Mouse (Mus musculus) urinary bladder, postnatal 4 days (tissue): Measurements from ENCODE around the gene Clrn1.

Source experiments
- DNase-seq, 2 experiments: peaks; one replicate each; pipeline ENCODE4 v3.0.0; 2021 to 2022; ENCODE audit warnings: low spot score in 2 of 2

The Clrn1 gene

DNA sequence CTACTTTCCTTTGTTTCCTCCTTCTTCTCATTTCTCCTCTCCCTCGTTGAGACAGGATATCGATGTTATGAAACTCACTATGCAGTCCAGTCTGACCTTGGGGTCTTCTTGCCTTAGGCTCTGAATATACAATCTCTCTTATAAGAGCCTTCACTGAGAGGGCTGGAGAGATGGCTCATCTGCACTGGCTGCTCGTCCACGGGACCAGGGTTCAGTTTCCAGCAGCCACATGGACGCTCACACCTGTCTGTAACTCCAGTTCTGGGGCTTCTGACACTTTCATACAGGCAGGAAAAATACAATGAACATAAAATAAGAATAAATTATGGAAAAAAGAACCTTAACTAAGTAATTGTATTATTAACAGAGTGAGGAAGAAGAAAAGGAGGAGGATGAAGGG lies 53.6 kb downstream of the Clrn1 start:
- no peak for DNase-seq

DNA sequence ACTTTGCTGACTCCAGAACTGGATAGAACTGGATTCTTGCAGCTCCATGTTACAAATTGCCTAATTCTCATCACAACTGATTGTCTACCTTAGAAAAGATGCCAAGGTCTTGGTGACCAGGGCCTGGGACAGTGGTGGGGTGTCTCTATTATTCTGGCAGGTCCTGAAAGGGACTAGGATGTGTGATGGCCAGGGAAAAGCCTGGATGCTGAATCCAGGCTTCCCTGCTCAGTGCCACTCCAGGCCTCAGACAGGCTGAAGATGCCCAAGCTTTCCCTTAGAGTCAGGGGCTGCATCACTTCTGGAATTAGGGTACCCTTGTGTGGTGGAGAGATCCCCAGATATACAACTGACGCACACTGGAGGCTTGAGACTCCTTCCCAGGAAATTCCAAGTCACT lies 55.2 kb downstream of the Clrn1 start:
- DNase-seq, result no peak

DNA sequence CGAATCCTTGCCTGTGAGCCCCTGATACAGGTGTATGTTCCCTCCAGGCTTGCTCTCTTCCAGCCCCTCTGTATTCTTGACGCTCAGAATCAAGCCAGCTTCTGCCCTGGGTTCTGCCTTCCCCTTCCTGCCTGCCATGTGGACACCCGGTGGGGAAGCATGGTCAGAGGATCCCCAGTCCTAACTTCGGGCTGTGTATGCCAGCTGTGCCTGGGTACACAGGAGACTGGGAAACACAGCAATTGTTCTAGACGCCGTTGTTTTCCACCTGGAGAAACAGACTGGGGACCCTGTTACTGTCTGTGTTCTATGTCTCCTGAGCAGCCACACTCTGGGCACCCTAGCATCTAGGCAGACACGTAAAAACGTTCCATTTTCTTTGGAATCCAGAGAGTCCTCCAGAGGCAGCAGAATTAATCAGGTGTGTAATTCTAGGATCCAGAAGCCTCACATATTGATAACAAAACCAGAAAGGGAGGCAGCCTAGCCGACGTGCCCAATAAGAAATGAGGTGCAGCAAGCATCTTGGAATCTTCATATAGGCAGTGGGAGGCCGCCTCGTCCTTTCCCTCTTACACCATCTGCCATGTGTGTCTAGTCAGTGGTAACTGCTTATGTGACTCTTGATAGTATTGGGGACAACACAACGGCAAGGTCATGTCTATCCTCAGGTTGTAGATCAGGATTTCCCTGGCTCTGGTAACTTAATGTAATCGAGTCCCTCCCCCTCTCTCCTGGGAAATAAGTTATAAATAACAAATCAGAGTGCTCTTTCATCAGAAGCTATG lies 56.6 kb downstream of the Clrn1 start:
- no peak for DNase-seq

DNA sequence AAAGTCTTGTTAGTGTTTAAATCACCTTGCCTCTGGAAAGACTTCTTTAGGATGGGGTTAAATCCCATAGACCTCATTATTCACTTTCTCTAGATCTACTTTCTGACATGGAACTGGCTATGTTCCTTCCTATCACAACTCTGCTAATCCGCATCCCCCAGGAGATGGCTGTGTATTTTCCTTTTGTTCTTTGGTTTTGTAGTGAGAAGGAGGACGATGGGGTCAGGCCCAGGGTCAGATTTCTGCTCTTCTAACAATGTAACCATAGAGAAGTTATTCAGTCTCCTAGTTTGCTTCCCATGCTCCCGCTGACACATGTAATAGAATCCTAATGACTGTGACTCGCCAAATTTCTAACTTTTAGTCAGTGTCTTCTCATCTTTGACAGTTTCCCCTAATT lies 58.9 kb downstream of the Clrn1 start:
- DNase-seq, result no peak

GRCm38 (mm10) chr3:58822211-58822610 lies 62.9 kb downstream of the Clrn1 start, which contains the start of gene Mindy4b-ps:
TSS of gene Mindy4b-ps (minus strand) at chr3:58822311.
- DNase-seq, result no peak

DNA sequence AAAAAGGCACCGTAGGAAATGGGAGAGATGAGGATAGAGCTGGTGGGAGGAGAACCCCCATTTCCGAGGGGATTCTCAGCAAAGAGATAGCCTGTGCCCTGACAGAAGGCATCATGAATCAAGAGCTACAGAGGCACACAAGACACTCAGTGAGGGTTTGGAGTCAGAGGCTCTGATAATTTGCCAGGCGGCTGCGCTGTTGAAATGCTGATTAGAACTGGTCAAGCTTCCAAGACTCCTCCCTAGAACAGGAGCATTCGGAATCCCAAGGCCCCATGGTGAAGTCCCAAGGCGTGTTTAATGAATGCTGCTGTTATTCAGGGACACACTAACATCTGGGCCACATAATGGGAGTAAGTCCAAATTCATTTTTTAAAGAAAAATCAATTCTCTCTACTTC lies 67.8 kb downstream of the Clrn1 start:
- no peak for DNase-seq

DNA sequence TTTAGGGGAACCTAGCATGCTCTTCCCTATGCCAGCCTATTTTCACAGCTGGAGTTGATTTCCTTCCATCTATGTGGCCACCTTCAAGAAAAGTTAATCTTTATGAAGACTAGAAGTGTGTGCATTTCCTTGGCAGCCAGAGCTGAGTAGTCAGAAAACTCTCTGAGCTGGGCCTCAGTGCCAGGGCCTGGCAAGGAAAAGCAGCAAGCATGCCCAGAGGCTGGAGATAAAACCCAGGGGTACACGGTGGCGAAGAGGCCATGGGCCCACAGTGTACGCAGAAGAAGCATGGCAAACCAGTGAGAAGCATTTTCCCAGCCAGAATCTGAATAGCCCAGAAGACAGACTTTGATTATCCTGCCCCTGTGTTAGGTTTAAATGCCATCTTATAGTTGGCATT lies 70.9 kb downstream of the Clrn1 start:
- no peak for DNase-seq

GRCm38 (mm10) chr3:58810353-58810752 lies 74.8 kb downstream of the Clrn1 start:
- DNase-seq, result no peak

GRCm38 (mm10) chr3:58809111-58809915 lies 75.8 kb downstream of the Clrn1 start:
- no peak for DNase-seq

GRCm38 (mm10) chr3:58808636-58809035 lies 76.5 kb downstream of the Clrn1 start:
- DNase-seq, result no peak

DNA sequence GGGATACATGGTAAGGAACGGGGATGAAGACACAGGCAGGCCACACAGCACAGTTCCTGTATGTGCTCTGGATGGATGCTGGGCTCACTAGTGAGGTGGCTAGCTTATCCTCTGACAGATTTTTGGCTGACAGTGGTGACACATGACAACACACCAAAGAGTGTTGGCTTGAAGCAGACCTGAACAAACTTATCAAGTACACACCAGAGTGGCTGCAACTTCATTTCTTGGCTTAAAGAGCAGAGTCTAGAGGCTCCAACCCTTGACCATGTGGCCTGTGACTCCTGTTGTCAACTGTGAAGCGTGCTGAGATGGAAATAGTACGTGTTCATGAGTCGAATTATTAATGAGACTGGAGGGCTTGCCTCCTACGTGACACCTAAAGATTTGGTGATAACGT lies 80.4 kb downstream of the Clrn1 start:
- no peak for DNase-seq

GRCm38 (mm10) chr3:58798676-58799075 lies 86.5 kb downstream of the Clrn1 start:
- no peak for DNase-seq

DNA sequence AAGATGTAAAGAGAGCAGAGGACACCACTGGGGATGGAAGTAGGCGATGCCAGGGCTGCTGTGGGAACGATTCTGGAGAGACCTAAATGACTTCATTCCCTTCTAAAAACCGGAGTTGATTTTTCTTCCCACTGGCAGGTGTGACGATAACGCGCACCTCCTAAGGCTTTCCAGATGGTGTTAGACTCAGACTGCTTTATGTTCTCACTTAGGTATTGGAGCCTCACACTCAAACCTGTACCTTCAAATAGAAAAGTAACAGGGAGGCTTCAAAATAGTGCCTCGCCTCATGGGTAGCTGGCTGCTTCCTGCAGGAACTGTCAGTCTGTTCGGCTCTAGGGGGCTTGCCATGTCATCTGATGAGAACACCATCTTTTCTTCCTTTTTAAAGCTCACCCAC lies 86.9 kb downstream of the Clrn1 start:
- no peak for DNase-seq
